Mouse (Mus musculus) embryo, embryonic 11 days (tissue): Measurements from ENCODE around the gene Egfem1.

ENCODE experiments used
- DNase-seq: peaks from one replicate; pipeline ENCODE4 v3.0.0-alpha.2; 2015

The Egfem1 gene

DNA sequence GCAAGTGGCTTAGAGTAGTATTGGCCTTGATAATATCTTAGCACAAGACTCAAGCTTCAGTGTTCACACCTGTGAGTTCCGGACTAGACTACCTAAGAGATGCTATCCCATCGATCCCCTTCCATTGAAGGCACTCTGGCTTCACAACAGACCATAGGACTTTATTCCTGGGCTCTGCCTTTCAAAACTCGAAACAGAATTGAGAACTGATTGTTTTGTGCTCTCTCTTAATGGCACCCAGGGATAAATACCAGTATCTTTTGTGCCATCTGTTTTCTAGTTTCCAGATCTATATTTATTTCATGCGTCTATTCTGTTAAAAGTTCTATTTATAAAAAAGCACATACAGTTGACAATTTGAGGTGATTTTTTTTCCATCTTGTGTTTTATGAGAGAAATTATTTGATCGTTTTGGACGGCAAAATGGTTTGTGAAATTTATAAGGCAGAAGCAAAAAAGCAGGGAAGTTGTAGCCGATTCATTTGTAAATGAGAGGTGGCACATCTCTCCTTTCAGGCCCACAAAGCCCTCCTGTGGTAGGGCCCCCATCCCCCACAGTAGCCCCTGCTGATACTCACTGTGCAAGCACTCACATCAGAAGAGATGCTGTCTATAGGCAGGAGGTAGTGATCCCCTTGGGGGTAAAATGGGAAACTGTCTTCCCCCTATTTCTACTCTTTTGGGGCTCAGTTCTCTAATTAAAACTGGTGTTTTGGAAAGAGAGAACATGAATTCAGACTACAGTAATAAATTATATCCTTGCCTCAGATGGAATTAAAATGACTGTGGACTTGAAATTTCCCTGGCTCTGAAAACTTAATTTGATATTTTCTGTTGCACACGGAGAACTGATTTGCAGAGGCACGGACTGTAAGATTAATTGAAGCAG is 53.6 kb downstream of the Egfem1 start:
- peak; percentile 33 for DNase-seq

DNA sequence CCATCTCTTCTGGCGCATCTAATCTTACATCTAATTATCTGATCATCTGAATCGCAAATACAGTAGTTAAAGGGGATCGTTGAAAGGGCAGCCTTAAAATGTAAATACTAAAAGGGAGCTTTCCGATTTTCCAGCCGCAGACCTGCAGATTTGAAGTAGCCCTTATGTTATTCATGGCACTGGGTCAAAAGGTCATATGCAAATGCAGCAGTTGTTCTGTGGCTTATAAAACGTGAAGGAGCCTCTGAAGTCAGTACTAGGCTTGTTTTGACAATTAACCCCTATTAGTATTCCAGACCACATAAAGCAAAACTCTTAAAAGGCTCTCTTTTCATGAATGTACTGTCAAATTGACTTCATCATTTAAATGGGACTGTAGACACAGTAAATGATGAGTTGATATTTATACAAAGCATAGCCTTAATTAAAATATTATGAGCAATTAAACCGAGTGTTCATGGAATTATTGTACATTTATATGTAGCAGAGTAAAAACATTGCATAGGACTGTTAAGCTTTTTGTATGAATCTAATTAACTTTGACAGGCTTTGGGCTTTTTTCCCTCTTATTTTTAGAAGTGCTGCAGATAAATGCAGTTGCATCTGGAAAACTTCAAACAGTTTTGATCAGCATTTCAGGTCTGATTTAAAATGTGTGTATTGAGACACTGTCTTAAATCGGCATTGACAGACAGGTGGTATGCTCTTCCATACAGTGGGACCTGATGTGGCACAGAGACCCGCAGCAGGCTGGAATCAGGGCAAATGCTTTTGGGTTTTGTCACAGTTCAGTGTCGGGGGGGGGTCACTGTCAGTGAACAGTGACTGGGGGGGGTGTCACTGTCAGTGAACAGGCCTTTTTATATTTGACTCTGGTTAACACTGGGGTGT is 54.5 kb downstream of the Egfem1 start:
- DNase-seq, result peak; percentile 74

DNA sequence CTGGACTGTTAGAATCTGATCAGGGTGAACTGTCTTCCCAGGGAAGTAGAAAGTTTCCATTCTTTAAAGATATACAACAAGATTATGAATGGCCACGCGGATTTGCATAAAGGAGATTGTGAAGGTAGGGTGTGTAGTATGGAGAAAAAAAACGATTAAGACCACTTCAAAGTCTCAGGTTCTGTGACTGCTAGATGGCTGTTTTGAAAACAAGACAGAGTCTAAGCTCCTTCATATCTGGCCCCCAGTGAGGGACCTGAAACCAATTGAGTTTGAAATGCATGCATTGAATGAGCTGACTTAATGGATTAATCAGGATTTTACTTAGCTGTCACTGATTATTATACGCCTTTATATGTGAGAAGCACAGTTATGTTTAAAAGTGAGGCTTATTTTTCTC is 86.6 kb downstream of the Egfem1 start:
- DNase-seq, result no peak

DNA sequence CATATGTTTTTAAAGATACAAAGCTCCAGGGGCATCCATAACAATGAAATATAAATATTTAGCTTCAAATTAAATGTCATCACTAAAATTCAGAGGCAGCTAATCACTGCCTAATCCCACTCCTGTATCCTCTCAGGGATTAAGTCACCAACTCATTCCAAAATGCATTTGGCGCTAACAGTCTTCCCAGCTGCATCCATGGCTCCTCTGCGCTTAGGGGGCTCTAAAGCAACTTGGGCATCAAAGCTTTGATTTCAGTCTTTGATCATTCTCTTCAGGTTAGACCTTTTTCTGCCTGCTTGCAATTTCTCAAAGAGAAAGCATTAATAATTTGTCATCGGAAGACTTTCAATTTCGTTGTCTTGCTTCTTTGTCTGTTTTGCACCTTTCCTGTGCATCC is 87.2 kb downstream of the Egfem1 start:
- DNase-seq, result no peak

DNA sequence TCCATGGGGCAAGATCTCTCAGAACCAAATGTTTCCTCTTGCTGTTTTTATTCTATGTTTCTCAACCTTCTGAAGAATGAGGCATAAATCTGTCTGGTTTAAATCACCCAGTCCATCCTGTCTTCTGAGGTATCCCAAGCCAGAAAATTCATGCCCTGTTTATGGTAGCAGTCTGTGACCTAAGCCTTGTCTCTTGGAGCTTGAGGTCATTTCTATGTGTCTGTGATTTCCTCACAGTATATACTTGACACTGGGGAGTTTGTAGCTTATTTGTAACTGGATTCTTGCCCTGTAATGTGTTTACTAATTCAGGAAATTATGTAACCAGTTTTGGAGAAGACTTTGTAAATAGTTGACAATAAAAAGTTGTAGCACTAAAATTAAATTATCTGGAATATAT is 95.2 kb downstream of the Egfem1 start:
- DNase-seq, result no peak

DNA sequence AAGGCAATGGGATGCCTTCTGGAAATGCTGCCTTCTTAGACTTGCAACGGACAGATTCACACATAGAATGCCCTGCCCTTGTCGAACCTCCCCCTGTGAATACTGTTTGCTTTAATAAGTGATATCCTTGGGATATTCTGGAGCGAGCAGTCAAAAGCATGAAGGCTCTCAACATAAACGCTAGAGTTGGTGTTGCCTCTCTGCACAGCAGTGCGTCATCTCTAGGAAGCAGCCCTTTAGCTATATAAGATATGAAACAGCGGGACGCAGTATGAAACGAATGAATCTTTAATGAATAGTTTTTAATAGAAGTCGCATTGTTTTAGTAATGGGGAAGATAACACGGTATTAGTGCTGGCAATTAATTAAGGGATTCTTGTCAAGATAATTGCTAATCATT is 101.2 kb downstream of the Egfem1 start:
- no peak for DNase-seq

DNA sequence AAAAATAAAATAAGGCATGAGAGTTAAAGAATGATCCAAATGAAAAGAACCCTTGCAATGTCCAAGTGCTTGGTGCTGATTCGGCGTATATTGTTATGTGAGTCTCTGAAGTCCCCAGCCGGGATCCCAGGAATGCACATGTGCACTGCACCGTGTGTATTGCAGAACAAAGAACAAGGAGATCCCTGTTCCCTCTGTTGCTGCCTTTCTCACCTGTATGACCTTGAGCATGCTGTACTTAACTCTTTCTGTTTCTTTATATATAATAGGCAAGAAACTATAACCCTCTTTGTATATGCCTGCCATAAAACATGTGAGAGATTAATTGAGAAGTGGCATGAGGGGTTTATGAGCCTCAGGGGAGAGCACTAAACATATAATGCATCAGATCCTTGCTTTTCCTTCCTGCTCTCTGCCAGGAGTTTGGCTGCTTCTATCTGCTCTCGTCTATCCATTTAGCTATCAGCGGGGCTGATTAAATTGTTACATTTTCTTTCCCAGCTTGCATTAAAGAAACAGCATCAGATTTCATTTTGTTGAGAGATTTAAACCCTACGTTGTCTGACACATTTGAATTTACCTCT is 101.9 kb downstream of the Egfem1 start:
- peak; percentile 61 for DNase-seq

DNA sequence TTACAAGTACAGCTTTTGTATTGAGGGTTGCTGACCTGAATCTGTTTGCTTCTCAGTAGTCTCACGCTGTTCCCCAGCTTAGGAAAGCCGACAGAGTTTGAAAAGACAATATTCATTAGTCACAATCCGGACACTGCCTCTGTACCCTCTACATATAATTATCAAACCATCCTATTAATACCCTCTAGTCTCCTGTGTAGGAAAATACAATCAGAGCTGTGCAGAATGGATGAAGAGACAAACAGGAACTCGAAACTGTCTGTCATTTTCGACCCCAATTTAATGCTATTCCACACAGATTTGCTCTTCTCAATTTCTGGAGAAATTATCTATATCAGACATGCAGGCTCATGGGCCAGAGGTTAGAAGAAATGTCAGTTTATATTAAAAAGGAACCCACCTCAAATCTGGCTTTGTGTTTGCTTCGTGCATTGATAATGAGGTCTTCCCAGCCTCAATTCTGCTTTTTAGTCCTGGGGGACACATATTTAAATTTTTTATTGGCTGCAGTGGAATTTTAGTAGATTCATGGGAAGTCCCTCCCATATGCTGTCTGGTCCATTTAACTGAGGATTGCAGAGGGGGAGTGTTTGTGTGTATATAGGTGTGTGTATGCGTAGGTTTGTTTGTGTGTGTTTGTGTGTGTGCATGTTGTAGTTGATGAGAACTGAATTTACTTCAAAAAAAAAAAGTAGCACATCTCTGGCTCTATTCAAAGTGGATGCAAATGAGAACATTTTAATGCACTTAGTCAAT is 102.8 kb downstream of the Egfem1 start:
- no peak for DNase-seq

DNA sequence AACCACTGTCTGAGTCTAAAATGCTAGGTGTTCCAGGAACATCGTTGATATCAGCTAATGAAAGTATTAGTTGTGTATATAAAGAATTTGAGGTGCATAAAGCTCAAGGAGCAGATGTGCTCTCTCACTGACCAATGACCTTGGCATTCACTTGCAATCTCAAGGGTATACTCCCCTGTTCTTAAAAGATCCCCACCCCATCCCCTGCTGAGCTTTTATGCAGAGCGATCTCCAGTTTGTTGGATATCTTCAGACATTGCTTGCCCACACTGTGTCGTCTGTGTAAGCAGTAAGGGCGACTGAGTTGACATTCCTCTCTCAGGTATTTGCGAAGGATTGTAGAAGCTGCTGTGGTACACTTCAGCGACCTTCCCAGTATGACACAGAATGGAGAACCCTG is 108.4 kb downstream of the Egfem1 start:
- no peak for DNase-seq

DNA sequence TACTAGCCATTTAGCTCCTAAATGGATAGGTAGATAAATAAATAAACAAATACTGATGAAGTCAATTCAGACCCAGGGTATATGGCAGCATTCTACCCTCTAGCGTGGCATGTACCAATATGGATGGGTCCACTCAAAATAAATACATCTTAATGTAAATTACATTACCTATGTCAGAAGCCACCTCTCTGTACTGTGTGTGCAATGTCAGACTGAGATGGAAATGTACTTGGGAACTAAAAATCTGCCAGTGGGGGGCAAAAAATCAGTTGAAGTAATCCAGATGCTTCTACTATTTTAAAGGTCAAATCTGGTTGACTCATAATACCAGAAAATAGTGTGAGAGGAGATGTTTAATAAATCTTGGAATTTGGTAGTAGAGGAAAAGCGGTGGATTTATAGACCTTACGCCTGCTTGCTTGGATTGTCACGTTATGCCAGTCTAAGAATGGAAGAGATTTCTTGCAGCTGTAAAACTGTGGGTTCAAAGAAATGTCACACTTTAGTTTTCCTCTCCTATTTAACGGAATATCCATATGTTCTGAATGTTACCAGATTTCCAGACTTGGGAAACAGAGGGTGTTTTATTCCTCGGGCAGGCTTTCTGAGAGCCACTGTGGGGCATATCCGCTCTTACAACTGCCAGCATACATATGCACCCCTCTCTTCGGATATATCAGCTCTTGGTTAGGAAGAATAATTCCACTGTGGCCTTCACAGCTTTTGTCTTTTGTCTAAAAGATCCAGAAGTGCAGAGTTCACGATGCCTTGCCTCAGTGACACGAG is 116.1 kb downstream of the Egfem1 start:
- DNase-seq, result peak; percentile 12

DNA sequence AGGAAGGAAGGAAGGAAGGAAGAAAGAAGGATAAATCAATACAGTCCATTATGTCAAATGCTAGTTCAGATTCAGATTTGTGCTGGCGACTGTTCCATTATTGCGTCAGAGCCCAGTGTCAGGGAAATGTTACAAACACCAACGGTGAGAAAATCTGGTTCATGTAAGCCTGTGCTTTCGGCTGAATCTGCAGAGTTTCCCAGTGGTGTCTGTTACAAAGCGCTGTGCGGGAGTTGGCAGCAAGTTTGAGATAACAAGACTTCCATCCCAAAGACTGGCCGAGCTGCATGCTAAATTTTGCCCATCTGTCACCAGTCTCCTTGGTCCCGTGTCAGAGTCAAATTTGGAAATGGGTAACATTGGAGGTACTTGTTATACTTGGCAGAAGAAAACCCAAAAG is 118.8 kb downstream of the Egfem1 start:
- DNase-seq, result no peak

DNA sequence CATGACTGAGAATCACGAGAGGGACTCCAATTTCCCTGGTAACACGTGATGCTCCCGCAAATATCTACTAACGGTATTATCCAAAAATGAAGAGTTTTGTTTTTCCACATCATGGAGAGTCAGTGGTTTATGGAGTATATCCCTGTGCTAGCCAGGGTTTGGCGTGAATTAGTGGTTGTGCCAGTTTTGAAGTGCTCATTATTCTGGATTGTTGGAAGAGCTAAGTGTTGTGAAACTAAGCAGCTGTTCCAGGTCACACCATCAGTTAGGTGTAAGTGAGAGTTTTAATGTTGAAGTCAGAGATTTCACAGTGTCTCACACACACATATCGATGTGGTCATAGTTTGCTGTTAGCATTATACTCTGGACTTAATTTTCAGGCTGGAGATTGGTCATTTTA is 120.7 kb downstream of the Egfem1 start:
- DNase-seq, result no peak

DNA sequence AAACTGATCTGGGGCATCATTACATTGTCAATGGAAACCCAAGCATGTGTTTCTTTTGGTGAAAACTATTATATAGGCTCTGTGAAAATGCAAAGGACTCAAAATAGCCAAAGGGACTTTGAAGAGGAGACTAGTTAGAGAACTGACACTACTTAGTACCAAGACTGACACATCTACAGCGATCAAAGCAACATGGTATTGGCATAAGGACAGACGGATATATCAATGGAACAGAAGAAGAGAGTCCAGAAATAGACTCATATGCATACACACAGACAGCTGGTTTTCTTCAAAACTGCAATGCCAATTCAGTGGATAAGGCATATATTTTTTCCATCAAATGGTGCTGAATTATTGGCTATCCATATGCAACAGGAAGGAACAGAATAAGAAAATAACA is 140.6 kb downstream of the Egfem1 start:
- no peak for DNase-seq

DNA sequence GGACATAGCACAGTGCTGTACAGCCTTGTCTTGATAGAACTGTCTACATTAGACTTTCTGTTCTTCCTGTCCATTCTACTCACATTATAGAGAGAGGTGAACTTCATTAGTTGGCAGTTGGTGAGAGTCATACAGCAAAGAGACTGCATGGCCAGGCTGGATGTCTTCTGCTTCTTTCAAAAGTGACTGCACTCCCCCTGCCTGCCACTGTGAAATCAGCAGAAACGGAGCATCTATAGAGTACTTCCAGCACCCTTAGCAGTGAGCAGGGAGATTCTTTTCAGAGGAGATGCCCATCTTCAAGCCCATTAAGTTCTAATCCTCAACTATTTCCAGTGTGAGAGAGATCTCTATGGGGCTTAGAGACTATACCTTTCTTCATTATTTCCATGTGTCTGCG is 147.9 kb downstream of the Egfem1 start:
- DNase-seq, result peak; percentile 13

DNA sequence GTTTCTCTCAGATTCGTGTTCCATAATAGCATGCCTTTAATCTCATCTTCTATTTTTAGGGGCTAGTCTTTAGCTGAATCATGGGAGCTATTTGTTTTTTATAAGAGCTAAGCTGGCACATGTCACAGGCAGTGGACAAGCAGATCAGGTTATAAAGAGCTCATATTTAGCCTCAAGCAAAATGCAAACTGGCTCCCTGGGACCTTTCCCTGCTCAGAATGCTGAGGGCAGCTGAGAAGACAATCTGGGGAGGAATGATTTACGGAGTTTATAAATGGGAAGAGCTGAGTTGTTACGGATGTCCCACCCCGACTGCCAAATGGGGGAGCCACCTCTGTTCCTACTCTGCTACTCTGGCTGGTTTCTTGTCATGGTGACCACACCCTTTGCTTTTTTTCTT is 153.7 kb downstream of the Egfem1 start:
- peak; percentile 16 for DNase-seq

DNA sequence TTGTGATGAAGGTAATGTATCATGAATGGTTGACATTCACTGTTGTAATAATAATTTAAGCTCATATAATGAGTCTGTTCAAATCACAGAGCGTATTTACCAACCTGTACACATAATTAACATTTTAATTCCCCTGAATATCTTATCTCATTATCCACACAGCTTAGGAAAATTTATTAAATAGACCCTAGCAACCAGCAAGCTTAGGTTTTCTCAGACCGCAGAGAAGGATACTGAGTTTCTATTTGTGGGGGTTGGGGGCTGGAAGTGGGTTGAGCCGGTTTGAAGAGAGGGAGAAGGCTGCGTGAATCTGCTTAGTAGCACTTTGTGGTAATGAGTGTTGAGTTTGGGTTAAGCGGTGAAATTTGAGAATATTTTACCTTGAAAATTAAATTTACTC is 154.7 kb downstream of the Egfem1 start:
- no peak for DNase-seq

DNA sequence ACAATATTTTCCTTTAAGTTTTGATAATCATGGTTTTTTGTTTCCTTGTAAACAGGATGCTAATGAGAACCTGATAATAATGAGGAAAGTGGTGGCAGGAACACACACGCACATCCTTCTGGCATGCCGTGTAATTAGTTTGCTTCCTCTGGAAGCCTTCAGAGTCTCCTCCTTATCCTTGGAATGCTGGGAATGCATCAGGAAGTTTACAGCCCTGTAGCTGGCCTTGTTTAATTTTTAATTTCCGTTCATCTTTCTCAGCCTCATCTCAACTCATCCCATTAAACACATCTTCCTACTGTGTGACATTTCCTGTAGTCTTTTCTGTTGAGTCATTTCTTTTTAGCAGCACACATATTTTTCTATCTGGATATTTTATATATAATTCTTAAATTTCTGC is 161.8 kb downstream of the Egfem1 start:
- peak; percentile 16 for DNase-seq

DNA sequence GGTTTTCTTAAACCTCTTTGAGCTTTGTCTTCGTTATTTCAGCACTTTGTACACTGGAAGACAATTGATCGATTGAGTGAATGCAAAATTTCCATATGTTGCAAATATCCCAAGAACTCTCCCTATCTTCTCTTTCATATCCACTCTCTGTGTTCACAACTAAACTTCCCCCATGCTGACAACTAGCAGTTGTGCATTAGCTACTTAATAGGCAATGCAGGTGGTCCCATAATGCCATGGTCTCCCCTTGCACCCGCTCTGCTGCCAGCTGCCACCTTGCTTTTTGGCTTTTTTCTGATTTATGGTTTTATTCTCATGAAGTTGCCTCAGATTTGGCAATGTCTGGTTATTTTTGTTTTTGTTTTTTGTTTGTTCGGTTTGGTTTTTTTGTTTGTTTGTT is 209.8 kb downstream of the Egfem1 start:
- DNase-seq, result peak; percentile 13

DNA sequence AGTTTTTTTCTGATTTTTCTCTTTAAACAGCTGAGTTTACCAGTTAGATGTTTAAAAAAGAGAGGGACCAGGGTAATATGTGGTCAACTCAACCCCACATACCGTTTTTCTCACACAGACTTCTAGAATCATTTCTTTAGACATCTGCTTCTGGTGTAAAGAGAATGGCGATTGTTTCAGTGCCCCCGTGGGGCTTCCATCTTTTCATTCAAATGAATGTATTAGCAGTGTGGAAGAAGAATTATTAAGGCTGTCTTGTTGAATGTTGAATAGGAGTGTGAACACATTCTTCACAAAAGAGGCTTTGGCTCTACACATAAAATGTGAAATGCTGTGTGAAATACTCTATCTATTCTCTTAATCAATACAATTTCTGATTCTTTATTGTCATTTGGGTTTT is 210.4 kb downstream of the Egfem1 start:
- DNase-seq, result peak; percentile 39

DNA sequence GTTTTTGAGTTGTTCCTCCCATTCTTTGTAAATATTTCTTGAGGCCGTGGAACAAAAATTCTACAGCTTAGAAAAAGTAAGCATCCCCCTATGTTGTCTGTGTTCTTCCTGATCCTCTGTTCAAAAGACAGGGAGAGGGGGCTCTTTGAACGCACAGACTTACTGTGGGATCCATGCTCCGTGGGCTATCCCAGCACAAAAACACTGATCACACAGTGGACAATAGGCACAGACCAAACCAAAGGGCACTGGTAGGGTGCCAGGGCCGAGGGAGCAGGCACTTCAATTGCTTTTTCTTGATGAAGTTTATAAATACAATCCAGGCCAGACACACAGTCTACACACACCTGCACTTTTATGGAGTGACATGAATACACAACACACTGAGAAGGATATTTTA is 211.4 kb downstream of the Egfem1 start:
- DNase-seq, result peak; percentile 15

DNA sequence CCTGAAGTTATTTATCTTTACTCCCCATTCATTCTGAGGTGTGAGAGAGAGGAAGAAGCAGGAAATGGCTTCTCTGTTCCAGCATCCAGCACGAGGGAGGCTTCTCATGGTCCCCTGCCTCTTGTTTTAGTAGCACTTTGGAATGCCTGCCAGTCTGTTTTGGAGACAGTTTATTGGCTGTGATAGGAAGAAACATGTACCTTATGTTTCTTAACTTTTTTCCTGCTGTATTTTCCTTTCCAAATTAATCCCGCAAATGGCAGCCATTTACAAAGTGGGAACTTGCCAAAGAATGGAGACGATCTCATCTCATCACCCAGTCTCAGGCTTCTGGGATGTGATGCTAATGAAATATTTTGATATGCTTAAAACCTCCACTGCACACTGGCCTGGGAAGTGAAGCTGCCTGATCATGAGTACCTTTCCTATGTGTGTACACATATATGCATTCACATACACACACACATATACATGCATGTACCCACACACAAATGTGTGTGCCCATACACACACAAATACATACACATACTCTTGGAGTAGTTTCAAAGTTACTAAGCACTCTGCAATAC is 260.5 kb downstream of the Egfem1 start:
- no peak for DNase-seq

DNA sequence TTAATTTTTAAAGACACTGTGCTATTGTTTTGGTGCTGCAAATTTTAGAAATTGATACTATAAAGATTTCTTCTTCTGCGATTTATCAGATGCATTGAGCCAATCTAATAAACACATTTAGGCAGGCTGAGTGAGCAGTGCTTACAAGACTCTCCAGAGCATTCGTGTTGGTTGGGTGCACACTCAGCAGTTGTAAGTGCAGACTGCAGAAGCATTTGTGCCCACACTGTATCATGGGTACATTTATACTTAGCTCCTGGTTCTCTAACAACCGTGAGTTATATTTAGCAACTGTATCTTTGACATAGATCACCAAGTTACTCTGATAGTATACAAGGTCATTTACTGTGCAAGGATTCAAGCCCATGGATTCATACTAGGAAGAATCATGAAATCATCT is 264.0 kb downstream of the Egfem1 start:
- DNase-seq, result no peak
